Mouse (Mus musculus): Measurements from ENCODE around the gene Defb25. TPM values are rescaled to one million over a fixed set of nuclear protein-coding genes. Genes with fewer than 3 reads are reported as not detected.
"Not testable (repeated sequence)": the region's sequence is repeated elsewhere in the genome, so short reads cannot be mapped to it uniquely, and the experiment has no call there.

The Defb25 gene
- not detected for total RNA-seq (2021)
- long read RNA-seq, experiment 1, result 0 reads
- long read RNA-seq, experiment 2, result 0 reads

DNA sequence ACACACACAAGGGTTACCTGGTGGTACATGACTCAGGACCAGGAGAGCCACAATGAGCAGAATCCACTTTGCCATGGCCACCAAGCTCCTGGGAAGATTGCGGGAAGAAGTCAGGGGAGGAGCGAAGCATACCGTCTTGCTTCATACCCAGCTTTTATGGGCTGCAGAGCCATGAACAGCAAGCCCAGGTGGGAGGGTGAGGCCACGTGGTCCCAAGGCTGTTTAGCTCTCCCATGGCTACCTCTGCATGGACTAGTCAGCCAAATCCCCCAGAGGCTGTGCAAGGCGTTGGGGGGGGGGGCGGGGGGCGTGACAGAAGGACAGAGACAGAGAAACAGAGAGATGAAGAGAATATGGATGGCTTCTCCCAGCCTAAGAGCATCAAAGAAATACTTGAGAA lies at the start of gene Defb25:
TSS of gene Defb25 (minus strand) at position 101 of the 400 bp plus-strand sequence.
- DNase-seq (ENCODE audit: low spot score in 2 of 2), result no peak

DNA sequence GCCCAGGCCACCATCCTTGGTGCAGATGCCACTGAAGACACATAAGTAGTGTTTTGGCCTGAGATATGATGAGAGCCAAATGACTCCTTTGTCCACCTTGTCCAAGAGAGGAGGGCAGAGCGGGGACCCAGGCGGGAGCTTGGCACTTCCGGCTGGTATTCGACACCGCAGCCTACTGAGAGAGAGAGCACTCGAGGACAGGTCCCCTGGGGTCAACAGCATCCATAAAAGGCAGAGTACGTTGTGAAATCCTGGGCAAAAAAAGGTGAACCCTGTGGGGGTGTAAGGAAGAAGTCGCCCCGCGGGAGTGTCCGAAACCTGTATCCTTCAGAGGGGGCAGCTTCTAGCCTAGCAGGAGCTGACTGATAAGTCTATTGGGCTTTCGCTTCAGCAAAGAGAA lies 49.3 kb upstream of the Defb25 start:
- no peak for DNase-seq (ENCODE audit: low spot score in 2 of 2)

DNA sequence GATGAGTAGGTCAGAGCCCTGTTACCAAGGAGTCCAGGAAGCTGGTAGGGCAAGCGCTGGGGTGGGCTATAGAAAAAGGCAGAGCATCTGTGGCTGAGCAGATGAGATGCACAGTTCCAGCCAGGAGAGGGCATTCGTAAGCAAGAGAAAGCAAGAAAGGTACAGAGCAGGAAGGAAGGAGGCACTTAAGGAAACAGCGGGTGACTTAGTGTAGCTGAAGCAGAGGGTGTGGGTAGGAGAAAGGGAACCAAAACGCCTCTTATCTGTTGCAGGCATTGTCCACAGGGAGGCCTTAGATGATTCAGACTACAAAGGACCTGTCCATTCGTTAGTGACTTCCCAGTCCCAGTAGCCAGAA lies 48.8 kb upstream of the Defb25 start:
- DNase-seq (ENCODE audit: low spot score in 2 of 2), result no peak

DNA sequence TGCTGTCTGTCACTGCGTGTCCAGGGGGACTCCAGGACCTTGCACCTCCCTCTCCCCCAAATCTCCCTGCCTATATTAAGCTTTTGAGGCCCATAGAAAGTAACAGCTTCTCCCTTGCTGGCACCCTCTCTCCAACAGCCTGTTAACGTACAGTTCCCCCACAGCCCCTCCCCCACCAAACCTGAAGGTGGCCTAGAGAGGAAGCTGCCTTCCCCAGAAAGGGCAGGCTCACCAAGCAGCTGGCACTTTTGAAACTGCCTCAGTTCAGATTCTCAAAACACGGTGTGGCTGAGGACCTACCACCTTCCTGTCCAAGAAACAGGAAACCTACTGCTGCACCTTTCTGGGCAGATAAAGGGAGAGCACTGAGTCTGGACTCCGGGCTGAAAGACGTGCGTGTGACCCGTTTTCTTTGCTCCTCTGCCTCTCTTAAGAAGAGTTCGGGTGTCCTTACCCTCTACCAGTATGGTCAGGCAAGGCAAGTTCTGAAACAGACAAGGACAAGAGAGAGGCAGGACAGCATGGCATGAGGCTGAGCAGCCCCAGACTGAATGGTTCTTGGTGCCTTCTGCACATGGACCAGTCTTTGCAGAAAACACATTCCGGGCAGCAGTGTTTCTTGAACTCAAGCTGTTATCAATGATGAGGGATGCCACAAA lies 48.3 kb upstream of the Defb25 start:
- DNase-seq (ENCODE audit: low spot score in 2 of 2), result no peak

DNA sequence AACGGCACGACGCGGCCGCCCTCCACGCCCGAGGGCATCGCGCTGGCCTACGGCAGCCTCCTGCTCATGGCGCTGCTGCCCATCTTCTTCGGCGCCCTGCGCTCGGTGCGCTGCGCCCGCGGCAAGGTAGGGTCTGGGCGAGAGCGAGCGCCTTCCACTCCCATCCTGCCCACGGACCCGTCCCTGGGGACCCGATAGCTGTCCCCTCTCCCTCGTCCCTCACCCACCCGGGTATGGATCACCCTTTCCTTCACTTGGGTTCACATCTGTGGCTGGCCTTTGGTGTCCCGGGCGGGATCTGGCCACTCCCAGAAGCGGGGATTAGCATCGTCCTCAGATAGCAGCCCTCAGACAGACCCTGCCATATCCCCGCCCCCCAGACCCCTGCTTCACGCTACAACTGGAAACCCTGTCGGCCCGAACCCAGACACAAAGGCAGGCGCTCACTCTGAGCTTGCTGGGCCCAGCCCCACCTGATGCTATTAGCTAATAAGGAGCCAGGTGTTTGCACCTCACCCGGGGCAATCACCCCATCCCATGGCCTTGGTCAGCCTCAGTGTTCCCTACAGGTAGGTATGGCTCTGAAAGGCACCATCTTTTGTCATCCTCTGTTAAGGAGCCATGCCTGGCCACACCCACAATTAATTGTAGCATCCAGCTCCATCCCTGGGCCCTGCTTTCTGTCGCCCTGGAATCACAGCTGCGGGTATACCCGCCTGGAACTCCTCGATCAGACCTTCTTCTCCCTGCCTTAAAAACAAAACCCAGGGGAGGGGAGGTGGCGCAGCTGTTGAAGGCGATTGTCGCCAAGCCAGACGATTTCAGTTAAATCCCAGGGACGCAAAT lies 47.0 kb upstream of the Defb25 start:
- DNase-seq (ENCODE audit: low spot score in 2 of 2), result no peak

DNA sequence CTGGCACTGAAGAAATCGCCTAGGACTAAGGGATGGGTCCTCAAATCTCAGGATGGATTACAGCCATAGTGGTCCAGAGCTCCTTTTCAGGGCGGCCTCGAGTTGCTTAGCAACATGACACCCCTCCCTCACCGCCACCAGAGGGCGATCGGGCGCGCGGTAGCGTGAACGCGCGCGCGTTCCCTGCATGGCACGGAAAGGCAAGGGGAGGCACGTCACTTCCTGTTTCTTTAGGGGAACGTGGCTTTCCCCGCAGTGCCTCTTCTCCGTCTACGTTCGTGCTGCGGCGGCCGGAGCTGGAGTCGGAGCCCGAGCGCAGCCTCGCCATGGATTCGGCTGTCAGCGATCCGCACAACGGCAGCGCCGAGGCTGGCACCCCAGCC lies 46.4 kb upstream of the Defb25 start, which contains the start of gene H13:
TSS of gene H13 (plus strand) at position 206 of the 383 bp plus-strand sequence.
- DNase-seq (ENCODE audit: low spot score in 2 of 2), result peak; percentile 91 to 94

DNA sequence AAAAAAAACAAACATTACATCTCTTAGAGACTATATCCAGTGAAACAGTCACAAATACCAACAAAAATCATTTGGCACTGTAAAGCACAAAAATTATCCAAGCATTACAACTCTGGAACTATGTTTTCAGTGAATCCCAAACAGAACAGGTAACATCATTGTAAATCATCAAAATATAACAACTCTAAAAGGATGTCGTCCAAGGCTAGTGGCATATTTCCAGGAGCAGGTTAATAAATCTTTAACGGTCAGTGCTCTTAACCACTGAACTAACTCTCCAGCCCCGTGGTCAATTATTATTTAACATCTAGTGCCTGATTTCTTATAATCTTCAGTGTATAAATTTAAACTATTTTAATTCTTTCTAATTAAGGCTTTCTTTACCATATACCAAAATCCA lies 43.3 kb upstream of the Defb25 start:
- not testable (repeated sequence) for DNase-seq (ENCODE audit: low spot score in 2 of 2)

DNA sequence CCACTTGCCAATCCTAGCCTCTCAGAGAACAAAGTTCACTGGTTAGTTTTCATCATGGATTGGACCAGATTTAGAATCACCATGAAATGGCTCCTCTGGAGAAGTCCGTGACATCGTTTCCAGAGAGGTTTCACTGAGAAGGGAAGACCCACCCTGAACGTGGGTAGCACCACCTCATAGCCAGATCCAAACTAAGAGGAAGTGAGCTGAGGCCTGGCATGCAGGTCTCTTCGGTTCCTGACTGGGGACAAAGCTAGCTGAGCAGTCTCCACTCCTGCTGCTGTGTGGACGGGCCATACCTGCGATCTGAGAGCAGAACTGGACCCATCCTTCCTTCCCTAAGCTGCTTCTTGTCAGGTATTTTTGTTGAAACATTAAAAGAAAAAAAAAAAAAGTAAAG lies 38.3 kb upstream of the Defb25 start:
- DNase-seq (ENCODE audit: low spot score in 2 of 2), result no peak

DNA sequence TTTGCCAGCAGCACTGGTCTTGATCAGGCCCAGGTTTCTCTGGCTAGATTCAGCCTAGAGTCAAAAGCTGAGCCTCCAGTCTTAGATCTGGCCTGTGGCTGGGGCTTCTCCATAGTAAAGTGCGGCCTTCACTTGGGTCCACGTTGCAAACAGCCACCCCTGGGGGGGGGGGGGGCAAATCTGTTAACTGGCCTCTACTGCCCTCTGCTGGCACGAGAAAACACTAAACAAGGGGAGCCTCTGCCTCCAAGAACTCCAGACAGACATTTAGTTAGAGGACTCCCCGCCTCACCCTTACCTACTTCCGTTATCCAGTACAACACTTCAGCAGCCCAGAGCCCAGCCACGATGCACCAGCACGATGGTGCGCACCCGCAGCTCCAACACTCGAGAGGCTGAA lies 34.5 kb upstream of the Defb25 start:
- DNase-seq (ENCODE audit: low spot score in 2 of 2), result no peak

DNA sequence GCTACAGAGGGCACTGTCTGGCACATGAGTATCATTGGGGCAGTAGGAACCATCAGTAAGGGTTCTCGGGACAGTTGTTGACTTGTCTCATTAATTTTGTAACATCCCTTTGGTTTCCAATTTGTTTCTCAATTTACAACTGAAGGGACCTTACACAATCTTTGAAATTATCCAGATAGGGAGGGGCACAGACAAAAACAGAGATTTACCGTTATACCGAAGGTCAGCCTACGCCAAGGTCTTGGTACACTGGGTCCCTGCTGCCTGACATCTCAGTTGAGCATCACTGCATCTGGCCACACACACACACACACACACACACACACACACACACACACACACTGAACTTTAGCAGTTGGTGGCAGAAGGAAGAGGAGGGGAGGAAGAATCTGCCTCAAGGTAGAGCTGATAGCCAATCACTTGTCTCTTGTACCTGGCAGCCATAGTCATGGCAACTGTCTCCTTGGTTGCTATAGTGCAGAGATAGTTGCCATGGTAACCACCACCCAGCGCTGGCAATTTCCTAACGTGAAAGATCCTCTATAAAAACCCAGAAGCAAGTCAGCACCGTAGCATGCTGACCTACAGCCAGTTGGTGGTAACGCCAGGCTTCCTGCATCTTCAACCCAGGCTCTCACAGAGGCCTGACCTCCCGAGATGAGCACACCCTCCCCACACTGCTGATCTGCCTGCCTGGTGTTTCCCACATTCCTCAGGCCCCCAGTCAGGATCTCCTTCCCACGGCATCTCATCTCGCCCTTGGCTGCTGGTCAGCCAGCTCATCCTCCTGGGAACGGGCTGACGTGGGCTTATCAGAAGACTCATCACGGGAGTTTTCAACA lies 31.2 kb upstream of the Defb25 start:
- DNase-seq (ENCODE audit: low spot score in 2 of 2), result peak; percentile 45 to 78

DNA sequence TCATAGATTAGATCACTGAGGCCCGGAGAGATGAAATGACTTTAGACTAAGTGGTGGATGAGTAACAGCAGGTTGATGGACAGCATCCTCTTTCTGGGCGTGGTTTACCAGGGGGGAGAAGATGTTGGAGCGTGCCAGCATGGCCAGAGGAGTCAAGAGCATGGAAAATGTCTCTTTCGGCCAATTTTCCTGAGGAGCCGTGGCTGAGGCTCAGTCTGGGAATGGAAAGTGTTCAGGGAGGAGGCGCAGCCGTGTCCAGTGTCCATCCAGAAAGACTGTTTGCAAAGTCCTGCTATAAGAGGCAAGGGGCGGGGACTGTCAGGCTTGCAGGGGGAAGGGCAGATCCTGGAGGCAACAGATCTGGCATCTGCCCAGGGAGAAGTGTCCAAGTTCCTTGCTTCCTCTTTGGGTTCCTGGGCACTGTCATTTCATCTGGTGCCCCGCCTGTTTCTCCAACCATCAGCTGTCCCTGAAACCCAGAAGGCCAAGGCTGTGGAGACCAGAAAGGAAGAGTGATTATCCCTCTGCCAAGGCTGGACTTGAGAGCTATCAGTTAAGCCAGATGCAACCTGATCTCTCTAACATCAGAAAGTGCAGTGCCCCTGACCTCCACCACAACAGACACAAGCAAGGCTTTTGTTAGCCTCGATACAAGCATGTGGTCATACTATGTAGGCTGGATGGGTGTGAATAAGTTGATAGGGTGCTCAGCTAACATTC lies 30.2 kb upstream of the Defb25 start:
- DNase-seq (ENCODE audit: low spot score in 2 of 2), result no peak

DNA sequence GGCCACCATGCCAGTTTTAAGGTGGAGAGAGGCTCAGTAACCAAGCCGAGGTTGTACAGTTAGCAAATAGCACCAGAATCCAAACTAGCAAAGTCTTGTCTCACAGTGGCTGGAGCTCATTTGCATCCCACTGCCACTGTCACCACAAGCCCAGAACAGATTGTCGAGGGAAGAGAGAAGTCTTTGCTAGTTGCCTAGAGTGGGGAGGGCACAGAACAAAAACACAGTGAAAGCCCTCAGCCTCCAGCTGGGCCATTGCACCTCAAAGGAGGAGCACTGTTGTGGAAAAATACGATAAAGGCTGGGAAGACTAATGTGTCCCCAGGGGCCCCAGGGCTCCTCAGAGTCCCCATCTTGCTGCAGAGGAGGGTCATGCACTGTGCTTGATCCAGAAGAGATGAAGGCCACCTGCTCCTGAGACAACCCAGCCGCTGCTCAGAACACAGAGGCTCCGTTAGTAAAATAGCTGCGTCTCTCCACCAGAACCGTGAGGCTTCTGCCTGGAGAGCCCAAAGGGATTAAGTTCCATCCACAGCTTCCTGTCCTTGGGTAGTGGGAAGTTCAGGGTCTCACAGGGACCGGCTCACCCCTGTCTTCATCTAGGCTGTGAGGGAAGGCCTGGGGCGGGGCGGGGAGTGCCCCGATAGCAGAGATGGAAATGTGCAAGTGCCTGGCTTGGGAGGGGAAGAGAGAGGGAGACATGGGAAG lies 16.7 kb upstream of the Defb25 start:
- no peak for DNase-seq (ENCODE audit: low spot score in 2 of 2)

DNA sequence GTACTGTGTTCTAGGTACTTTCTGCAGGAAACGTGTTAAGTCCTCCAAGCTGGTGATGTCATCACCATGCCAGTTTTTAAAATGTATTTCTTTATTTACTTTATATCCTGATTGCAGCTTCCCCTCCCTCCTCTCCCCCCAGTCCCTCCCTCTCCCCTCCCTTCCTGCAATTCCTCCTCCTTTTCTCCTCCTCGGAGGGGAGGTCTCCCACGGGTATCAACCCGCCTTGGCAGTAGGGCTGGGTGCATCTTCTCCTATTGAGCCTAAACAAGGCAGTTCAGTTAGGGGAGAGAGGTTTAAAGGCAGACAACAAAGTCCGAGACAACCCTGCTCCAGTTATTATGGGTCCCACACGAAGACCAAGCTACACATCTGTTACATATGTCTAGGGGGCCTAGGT lies 16.0 kb upstream of the Defb25 start:
- no peak for DNase-seq (ENCODE audit: low spot score in 2 of 2)

DNA sequence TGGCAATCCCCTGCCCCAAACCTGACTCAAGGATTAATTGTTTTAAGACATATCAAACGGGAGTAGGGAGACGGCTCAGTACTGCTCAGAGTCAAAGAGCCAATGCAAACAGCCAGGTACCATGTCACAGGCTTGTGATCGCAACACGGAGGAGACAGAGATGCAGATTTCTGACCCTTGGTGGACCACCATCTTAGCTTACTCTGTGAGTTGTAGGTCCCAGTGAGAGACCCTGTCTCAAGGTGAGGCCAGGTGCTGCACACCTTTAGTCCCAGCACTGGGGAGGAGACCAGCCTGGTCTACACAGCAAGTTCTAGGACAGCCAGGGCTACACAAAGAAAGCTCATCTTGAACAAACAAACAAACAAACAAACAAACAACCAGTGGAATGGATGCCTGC lies 14.5 kb upstream of the Defb25 start:
- no peak for DNase-seq (ENCODE audit: low spot score in 2 of 2)

DNA sequence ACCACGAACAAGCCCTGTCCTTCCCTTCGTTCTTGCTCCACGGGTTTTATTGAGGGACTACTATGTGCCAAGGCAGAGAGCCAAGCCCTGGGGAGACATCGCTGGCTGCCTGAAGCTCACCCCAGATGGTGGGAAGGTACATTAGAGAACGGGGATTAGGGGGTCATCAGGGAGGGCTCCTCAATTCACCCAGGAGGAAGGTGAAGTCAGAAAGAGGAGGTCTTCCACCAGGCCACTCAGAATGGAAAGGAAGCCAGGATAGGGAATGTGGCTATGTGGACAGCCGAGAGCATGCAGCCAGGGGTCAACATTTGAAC lies 14.1 kb upstream of the Defb25 start:
- DNase-seq (ENCODE audit: low spot score in 2 of 2), result no peak

DNA sequence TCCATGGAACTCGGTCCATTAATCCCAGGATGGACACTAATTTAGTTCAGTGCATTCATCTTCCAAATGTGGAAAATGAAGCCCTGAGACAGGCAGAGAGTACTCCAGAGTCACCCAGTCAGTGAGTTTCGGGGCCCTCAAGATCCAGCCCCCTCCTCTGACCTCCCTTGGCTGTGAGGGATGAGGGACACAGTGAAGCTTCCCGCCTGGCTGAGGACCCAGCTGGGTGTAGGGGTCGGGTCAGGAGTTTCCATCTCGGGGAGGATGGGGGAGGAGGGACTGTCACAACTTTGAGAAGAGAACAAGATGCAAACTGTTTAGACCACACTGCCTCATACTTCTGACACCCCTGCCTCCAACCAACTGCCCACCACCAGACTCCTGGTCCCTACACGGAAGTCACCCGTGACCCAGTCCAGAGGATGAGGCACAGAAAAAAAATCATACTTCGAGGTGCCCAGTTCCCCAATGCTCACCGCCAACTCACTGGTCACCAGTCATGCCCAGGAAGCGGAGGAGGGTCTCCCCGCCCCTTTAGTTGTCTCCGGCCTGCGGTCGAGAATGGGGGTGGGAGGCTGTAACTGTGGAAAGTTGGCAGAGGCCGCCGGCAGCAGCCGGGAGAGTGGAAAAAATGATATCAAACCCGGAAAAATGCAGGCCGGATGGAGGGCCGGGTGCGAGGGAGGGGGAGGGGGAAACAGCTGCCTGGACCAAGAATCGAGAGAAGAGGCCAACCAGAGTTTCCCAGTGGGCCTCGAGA lies 13.6 kb upstream of the Defb25 start:
- no peak for DNase-seq (ENCODE audit: low spot score in 2 of 2)

DNA sequence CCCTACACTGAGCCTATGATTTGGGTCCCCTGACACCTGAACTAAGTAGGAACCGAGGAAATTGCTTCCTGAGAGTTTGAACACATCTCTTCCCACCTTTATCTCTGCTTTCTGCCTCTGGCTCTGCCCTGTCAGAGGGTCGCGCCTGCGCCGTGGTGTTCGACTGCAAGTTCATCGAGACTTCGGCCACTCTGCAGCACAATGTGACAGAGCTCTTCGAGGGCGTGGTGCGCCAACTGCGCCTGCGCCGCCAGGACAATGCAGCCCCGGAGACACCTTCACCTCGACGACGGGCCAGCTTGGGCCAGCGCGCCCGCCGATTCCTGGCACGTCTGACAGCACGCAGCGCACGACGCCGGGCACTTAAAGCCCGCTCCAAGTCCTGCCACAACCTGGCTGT lies 11.5 kb upstream of the Defb25 start:
- no peak for DNase-seq (ENCODE audit: low spot score in 2 of 2)

DNA sequence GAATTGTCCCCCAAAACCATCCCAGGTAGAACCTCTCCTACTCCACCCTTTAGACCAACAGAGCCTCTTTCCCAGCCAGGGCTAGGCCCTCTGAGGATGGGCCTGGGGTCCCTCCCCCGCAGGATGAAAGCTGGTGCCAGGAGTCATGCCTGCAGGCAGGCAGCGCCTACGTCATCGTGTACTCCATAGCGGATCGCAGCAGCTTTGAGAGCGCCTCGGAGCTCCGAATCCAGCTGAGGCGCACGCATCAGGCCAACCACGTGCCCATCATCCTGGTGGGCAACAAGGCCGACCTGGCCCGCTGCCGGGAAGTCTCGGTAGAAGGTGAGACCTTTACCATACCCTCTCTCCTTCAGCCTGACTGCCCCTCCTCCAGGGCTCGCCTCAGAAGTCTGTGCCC lies 10.5 kb upstream of the Defb25 start:
- DNase-seq (ENCODE audit: low spot score in 2 of 2), result no peak

DNA sequence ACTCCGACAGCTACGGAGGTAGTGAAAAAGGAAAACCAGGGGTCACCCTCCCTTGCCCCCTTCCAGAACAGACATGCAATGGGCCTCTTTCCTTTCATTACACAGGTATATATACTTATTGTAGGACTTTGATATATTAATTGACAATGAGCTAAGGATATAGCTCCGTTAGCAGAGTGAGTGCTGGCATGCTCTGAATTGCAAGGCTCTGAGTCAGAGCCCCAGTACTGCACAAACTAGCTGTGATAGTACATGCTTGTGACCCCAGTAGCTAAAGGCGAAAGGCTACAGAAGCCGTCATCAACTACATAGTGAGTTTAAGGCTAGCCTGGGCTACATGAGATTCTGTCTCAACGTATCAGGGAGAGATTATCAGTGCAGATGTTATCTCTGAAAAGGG lies 7.1 kb upstream of the Defb25 start:
- no peak for DNase-seq (ENCODE audit: low spot score in 2 of 2)

DNA sequence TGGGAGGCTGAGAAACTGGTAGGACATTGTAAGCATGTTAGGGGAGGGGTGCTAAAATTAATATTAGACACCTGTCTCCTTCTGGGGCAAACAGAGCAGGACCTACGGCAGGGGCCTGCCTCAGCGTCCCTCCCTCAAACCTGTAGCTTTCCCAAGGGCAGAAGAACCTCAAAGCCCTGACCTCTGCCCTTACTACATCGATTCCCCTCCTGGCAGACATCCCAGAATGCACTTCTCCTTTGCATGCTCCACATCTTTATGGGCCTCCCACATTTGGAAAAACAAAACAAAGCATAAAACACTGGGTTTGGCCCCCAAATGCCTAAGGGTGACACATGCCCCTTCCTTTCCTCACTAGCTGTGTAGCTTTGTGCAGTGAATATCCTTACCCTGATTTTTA lies 6.4 kb upstream of the Defb25 start:
- DNase-seq (ENCODE audit: low spot score in 2 of 2), result no peak

Data from layer of hippocampus, postnatal 14 days (tissue).